Mouse (Mus musculus): ENCODE results near the gene Mum1. TPM values are rescaled to one million over a fixed set of nuclear protein-coding genes. Genes with fewer than 3 reads are reported as not detected.
"Not testable (repeated sequence)": the region's sequence is repeated elsewhere in the genome, so short reads cannot be mapped to it uniquely, and the experiment has no call there.

Mum1 gene
- total RNA-seq, 2 experiments from 2014 or later = 26.5 to 39.2 TPM

DNA sequence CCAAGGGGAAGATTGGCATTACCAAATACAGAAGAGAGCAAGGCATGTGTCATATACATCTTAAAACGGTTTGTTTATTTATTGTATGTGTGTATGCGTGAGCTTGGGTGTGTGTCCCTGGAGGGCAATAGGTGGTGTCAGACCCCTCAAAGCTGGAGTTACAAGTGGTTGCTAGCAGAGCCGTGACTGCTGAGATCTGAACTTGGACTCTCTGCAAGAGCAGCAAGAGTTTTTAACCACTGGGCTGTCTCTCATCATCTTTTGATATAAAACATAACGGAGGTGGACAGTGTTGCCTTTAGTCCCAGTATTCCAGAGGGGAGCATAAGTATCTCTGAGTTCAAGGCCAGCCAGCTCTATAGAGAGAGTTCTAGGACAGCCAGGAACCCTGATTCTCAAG lies 18.0 kb upstream of the Mum1 start:
- no peak for DNase-seq

DNA sequence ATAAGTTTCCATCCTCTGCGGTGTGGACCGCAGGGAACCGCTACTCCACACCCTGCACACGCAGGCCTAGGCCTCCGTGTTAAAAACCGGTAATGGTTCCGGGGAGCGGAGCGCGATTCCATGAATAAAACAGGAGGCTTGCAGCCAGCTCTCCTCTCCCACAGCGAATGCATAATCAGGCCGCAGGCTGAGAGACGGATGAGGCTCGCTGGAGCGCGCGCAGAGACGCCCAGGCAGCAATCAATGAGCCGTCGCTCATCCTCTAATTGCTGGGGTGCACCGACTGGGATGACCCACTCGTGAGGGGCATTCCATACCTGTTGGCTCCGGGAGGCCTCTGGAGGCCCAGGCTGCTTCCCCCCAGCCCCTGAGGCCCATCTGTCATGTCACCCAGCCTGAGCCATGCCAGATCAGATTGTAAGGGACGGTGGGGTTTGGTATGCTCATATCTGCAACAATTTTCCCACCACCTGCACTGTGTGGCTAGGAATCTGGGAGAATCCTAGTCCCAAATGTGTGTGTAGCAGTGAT lies 17.3 kb upstream of the Mum1 start:
- no peak for DNase-seq

DNA sequence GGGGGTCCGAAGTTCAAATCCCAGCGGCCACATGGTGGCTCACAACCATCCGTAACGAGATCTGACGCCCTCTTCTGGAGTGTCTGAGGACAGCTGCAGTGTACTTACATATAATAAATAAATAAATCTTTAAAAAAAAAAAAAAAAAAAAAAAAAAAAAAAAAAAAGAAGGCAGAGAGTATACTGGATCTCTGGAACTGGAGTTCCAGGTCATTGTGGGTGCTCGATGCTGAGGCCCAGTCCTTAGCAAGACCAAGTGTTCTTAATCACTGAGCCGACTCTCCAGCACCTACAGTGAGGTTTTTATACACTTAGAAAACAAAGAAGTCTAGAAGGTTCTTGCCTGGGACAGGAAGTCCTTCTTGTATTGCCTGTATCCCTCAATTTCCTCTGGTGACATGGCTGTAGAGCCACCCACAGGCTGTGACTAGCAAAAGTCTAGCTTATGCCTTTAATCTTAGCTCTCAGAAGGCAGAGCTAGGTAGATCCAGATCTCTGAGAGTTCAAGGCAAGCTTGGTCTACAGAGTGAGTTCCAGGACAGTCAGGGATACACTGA lies 14.6 kb upstream of the Mum1 start:
- DNase-seq = not testable (repeated sequence)

DNA sequence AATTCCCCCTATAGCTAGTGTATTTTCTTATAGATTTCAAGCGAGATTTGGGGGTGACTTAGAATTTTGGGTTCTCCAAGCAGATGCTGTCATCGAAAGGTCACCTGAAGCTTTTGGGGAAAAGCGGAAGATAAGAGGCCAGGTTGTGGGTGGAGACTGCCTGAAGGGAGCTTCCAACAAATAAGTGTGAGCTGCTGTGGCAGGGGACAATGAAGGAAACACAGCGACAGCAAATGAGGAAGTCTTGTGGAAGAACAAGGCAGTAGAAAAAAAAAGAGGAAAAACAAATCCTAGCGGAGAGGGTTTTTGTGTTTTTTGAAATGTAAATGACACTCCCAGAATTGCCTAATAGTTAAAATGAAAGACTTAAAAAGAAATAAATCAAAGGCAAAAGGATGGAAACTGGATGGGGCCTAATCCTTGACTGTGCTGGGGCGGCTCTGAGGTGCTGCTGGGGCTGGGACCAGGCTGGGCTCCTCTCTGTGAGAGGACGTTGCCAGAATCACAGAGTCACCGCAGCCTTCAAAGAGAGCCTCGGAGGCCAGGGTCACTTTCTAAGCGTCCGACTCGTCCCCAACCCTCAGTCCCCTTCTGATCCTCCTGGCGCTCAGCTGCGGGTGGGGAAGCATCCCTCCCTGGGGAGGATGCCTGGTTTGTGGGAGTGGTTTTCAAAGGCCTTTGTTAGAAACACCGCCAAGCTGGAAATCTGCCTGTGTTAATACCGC lies 11.0 kb upstream of the Mum1 start:
- no peak for DNase-seq

GRCm38 (mm10) chr10:80220676-80221075 lies 5.6 kb upstream of the Mum1 start:
- no peak for DNase-seq

- DNase-seq = not testable (repeated sequence)
Observed at GRCm38 (mm10) chr10:80223137-80223536, 3.1 kb upstream of the Mum1 start.

GRCm38 (mm10) chr10:80226071-80226415 lies 191 bp upstream of the Mum1 start:
- DNase-seq = no peak

DNA sequence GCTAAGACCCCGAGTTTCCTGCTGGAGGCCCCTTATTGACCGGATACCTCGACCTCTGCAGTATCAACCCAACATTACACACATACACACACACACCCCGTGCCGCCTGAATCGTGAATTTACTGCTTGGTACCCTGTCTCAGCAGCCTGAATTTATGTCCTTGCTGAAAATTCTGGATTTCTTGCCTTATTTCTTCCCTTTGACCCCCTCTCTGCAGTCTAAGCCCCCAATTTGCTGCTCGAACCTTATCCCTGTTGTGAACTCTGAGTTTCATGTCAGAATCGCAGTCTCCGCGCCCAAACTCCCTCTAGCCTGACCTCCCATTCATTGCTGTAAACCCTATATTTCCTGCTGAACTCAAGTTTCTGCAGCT lies 919 bp downstream of the Mum1 start:
- DNase-seq = no peak

GRCm38 (mm10) chr10:80227877-80228775 lies 1.9 kb downstream of the Mum1 start:
- peak; percentile 38 for DNase-seq

GRCm38 (mm10) chr10:80236145-80236825 lies 10.1 kb downstream of the Mum1 start:
- no peak for DNase-seq

GRCm38 (mm10) chr10:80237020-80237419 lies 10.8 kb downstream of the Mum1 start:
- DNase-seq = no peak

- DNase-seq = no peak
Observed at GRCm38 (mm10) chr10:80238306-80238705, 12.1 kb downstream of the Mum1 start.

GRCm38 (mm10) chr10:80239791-80240190 lies 13.6 kb downstream of the Mum1 start:
- no peak for DNase-seq

GRCm38 (mm10) chr10:80242088-80242487 lies 15.9 kb downstream of the Mum1 start:
- no peak for DNase-seq

- DNase-seq = no peak
Observed at GRCm38 (mm10) chr10:80242607-80243006, 16.4 kb downstream of the Mum1 start.

DNA sequence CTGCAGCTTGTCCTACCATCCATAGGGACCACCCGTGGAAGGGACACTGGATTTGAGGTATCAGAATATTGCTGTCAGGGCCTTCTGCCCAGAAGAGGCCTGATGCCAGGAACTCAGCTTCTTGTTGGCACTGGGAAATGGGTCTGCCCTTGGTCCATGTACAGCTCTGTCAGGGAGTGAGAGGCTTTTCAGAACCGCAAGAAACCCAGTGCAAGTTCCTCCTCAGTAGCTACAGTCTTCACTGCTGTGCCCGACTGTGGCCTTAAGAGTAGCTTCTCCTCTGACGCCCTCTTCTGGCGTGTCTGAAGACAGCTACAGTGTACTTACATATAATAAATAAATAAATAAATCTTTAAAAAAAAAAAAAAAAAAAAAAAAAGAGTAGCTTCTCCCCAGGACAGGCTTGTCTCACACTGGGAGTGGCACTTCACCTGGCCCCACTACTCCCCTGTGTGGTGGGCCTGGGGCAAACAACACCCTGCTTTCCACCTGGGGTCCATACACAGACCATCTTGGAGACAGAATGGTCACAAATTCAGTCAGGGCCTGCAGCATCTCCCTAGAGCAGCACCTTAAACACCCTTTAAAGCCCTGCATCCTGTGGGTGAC lies 18.7 kb downstream of the Mum1 start:
- peak; percentile 41 for DNase-seq

- DNase-seq = peak; percentile 89
Observed at GRCm38 (mm10) chr10:80245600-80245999, 19.4 kb downstream of the Mum1 start.

GRCm38 (mm10) chr10:80247849-80248248 lies 21.6 kb downstream of the Mum1 start:
- DNase-seq = no peak

- not testable (repeated sequence) for DNase-seq
Observed at GRCm38 (mm10) chr10:80248437-80248836, 22.2 kb downstream of the Mum1 start.

- peak; percentile 94 for DNase-seq
Observed at GRCm38 (mm10) chr10:80248971-80249640, 22.9 kb downstream of the Mum1 start, which contains the start of gene Ndufs7. Gene Ndufs7 (plus strand): TSS chr10:80249121.

GRCm38 (mm10) chr10:80250059-80250458 lies 23.8 kb downstream of the Mum1 start:
- no peak for DNase-seq

Data from adrenal gland, postnatal 10 days (tissue).